In genomic region chr4:141451251-141451650, GRCm38 (mm10) we compare ENCODE assay signal across 34 mouse cellular contexts. TPM values are rescaled to one million over a fixed set of nuclear protein-coding genes. Genes with fewer than 3 reads are reported as not detected.
A peak's percentile ranks its signal among the peaks of the same experiment; 100 is the strongest.
DNase-seq lines count a peak whose midpoint lies in the region; ATAC-seq and TF ChIP-seq lines count a peak whose summit lies in the region.
"Had no signal": no experiment of that assay in that cellular context is flagged by ENCODE, and none has a peak within 500 bp of the region (broad histone marks: within the 10 kb centered on the region; RNA-seq: fewer than 3 reads in every experiment).

No protein-coding gene starts in this region.

- peak; percentile 37 for DNase-seq in 416B (ENCODE audit: low read depth)
- DNase-seq in A20 (ENCODE audit: low read depth, low spot score) = peak; percentile 59
- peak; percentile 94 for DNase-seq in MEL-GATA-1-ER (ENCODE audit: extremely low read depth, low read depth)
- no peak for DNase-seq in cerebellum, postnatal 36 days
- DNase-seq in kidney, adult 11 months = no peak
- DNase-seq in thymus, adult 2 months = no peak
- DNase-seq in kidney, adult 18-20 months = no peak
- DNase-seq: adrenal gland, postnatal 10 days; adrenal gland, postnatal 36 days; B cell, adult 2 months; cerebellum, adult 18-20 months; cerebellum, adult 9-10 months; cerebellum, postnatal 14 days; gastrocnemius, postnatal 10 days; kidney, adult 2 months had no signal

- no peak for TF ChIP-seq POLR2A in thymus, adult 2 months (IDR thresholded peaks at IDR 0.05; ENCODE audit: control insufficient read depth, extremely low read depth, insufficient read depth, low read length, poor library complexity)

- 93% methylated on average over 2 of the region's 2 CpGs for WGBS in thymus, adult 2 months

- no peak overlapping the region for H3K4me3 ChIP-seq in thymus, adult 2 months (ENCODE audit: control insufficient read depth, insufficient read depth, low read length)
- H3K4me3 ChIP-seq: embryonic facial prominence, embryonic 12.5 days; embryonic facial prominence, embryonic 15.5 days; forebrain, embryonic 12.5 days; forebrain, embryonic 15.5 days; heart, adult 2 months; heart, embryonic 10.5 days; hindbrain, embryonic 12.5 days; intestine, embryonic 15.5 days had no signal

- peaks cover 27% of the 10 kb centered on the region for H3K4me1 ChIP-seq in thymus, adult 2 months (replicated peaks; ENCODE audit: control insufficient read depth, insufficient read depth, low read length)

- no peak for TF ChIP-seq CTCF in thymus, adult 2 months (IDR thresholded peaks at IDR 0.05; ENCODE audit: borderline replicate concordance, control insufficient read depth, extremely low read depth, insufficient read depth, low read length, poor library complexity)

- no peak overlapping the region for H3K27ac ChIP-seq in thymus, adult 2 months (ENCODE audit: control insufficient read depth, insufficient read depth, low read length)
- H3K27ac ChIP-seq: embryonic facial prominence, embryonic 12.5 days; embryonic facial prominence, embryonic 15.5 days; forebrain, embryonic 12.5 days; forebrain, embryonic 15.5 days; heart, embryonic 10.5 days; hindbrain, embryonic 12.5 days; intestine, embryonic 15.5 days had no signal

- H3K36me3 ChIP-seq in thymus, adult 2 months (ENCODE audit: control insufficient read depth, insufficient read depth, low read length) = peaks cover 14% of the 10 kb centered on the region

- H3K27me3 ChIP-seq in thymus, adult 2 months (ENCODE audit: control insufficient read depth, insufficient read depth, low read length) = no peaks in the 10 kb centered on the region
- H3K27me3 ChIP-seq: CH12.LX; embryonic facial prominence, embryonic 12.5 days; embryonic facial prominence, embryonic 15.5 days; forebrain, embryonic 12.5 days; forebrain, embryonic 15.5 days; hindbrain, embryonic 12.5 days; intestine, embryonic 15.5 days; Patski had no signal

- peak; percentile 24; the same call in 1 of the 2 replicates for ATAC-seq in granulocyte monocyte progenitor cell, adult 5-6 weeks (replicated peaks; ENCODE audit: poor library complexity, severe bottlenecking)
- ATAC-seq: forebrain, embryonic 15.5 days; hindbrain, embryonic 16.5 days; intestine, embryonic 15.5 days; Patski had no signal

RNA-seq across cellular contexts. Expression of gene Zbtb17, which starts 6.8 kb away (rescaled TPM):
- 10.0 and 18.4 TPM in 2 replicates for total RNA-seq in granulocyte monocyte progenitor cell, adult 5-6 weeks (2014; fragmentation: Nextera tagmentation)
- 19.9 and 28.9 TPM in 2 replicates for total RNA-seq in granulocyte monocyte progenitor cell, adult 5-6 weeks (2017)
- polyA plus RNA-seq in thymus, adult 2 months (2012; rRNA removed) = 87.3 and 98.6 TPM in 2 replicates

RNA-seq across cellular contexts. Expression of gene Srarp, which starts 15.3 kb away (rescaled TPM):
- not detected in 2 replicates for total RNA-seq in granulocyte monocyte progenitor cell, adult 5-6 weeks (2014; fragmentation: Nextera tagmentation)
- total RNA-seq in granulocyte monocyte progenitor cell, adult 5-6 weeks (2017) = not detected in 2 replicates
- 0.40 and 0.42 TPM in 2 replicates for polyA plus RNA-seq in thymus, adult 2 months (2012; rRNA removed)
- total RNA-seq: adrenal gland, postnatal 10 days; adrenal gland, postnatal 36 days; CH12.LX; common myeloid progenitor, adult 5-6 weeks; gastrocnemius, postnatal 10 days; gastrocnemius, postnatal 4 days; hematopoietic stem cell, adult 5-6 weeks had no signal
- polyA plus RNA-seq: embryonic facial prominence, embryonic 12.5 days; embryonic facial prominence, embryonic 15.5 days; forebrain, embryonic 12.5 days; forebrain, embryonic 15.5 days; heart, embryonic 10.5 days; heart, embryonic 14.5 days; heart, postnatal 0 days; hindbrain, embryonic 12.5 days; intestine, embryonic 15.5 days had no signal

RNA-seq across cellular contexts. Expression of gene Hspb7, which starts 30.7 kb away (rescaled TPM):
- not detected in 2 replicates for total RNA-seq in granulocyte monocyte progenitor cell, adult 5-6 weeks (2014; fragmentation: Nextera tagmentation)
- total RNA-seq in granulocyte monocyte progenitor cell, adult 5-6 weeks (2017) = not detected in 2 replicates
- polyA plus RNA-seq in thymus, adult 2 months (2012; rRNA removed) = 3.3 and 36.2 TPM in 2 replicates
- total RNA-seq: common myeloid progenitor, adult 5-6 weeks had no signal
- polyA plus RNA-seq: embryonic facial prominence, embryonic 12.5 days; forebrain, embryonic 12.5 days; forebrain, embryonic 15.5 days; hindbrain, embryonic 12.5 days had no signal

RNA-seq across cellular contexts. Expression of gene Clcnkb, which starts 35.4 kb away (rescaled TPM):
- not detected in 2 replicates for total RNA-seq in granulocyte monocyte progenitor cell, adult 5-6 weeks (2014; fragmentation: Nextera tagmentation)
- total RNA-seq in granulocyte monocyte progenitor cell, adult 5-6 weeks (2017) = not detected in 2 replicates
- polyA plus RNA-seq in thymus, adult 2 months (2012; rRNA removed) = 0.24 and 0.27 TPM in 2 replicates
- total RNA-seq: adrenal gland, adult 18-20 months; adrenal gland, postnatal 10 days; adrenal gland, postnatal 36 days; common myeloid progenitor, adult 5-6 weeks; hematopoietic stem cell, adult 5-6 weeks had no signal
- polyA plus RNA-seq: embryonic facial prominence, embryonic 12.5 days; embryonic facial prominence, embryonic 15.5 days; forebrain, embryonic 12.5 days; forebrain, embryonic 15.5 days; hindbrain, embryonic 12.5 days; hindbrain, embryonic 16.5 days; intestine, embryonic 15.5 days had no signal

RNA-seq across cellular contexts. Expression of gene Clcnka, which starts 52.7 kb away (rescaled TPM):
- not detected in 2 replicates for total RNA-seq in granulocyte monocyte progenitor cell, adult 5-6 weeks (2014; fragmentation: Nextera tagmentation)
- not detected in 2 replicates for total RNA-seq in granulocyte monocyte progenitor cell, adult 5-6 weeks (2017)
- 0.35 and 0.46 TPM in 2 replicates for polyA plus RNA-seq in thymus, adult 2 months (2012; rRNA removed)
- total RNA-seq: adrenal gland, adult 18-20 months; adrenal gland, postnatal 10 days; adrenal gland, postnatal 36 days; CH12.LX; common myeloid progenitor, adult 5-6 weeks; heart, adult 2 months; heart, postnatal 25 days; hematopoietic stem cell, adult 5-6 weeks had no signal
- polyA plus RNA-seq: forebrain, embryonic 12.5 days; forebrain, embryonic 15.5 days; heart, embryonic 14.5 days; heart, postnatal 0 days had no signal

Comparison
In these comparisons a context has a peak if more than half of its experiments do, and no peak if none do; other contexts are left out.
1. DNase-seq: peak in 416B (single experiment), A20 (single experiment) and MEL-GATA-1-ER (single experiment); none in cerebellum, postnatal 36 days (0 of 2), kidney, adult 11 months (single experiment), thymus, adult 2 months (single experiment) and kidney, adult 18-20 months (single experiment).